19 mouse cellular contexts compared by ENCODE assay signal in the genomic region with DNA sequence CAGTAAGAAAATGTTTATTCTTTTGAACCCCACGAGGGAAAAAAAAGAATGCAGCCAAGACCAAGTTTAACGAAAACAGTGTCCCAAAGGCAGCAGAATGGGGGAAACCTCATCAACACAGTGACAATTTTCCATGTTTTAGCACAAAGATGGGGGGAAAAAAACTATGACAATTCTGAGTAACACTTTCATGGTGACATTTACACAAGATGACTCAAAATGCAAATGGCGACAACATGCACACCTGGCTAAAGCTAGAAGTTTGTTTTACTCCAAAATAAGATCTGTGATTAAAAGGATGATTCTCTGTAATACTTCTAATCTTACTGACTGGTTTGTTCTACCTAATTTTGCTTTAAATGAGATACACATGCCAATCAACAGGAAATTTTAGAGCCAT.
"Had no signal": no experiment of that assay in that cellular context is flagged by ENCODE, and none has a peak within 500 bp of the region (broad histone marks: within the 10 kb centered on the region; RNA-seq: fewer than 3 reads in every experiment).

No protein-coding gene starts in this region.

- H3K9ac ChIP-seq: lung, embryonic 15.5 days; midbrain, embryonic 12.5 days; neural tube, embryonic 13.5 days; neural tube, embryonic 15.5 days had no signal

- H3K27me3 ChIP-seq: lung, embryonic 15.5 days; midbrain, embryonic 12.5 days; neural tube, embryonic 13.5 days; neural tube, embryonic 15.5 days had no signal

- H3K9me3 ChIP-seq: lung, embryonic 15.5 days; megakaryocyte, embryonic 14.5 days; midbrain, embryonic 12.5 days; neural tube, embryonic 13.5 days; neural tube, embryonic 15.5 days had no signal

- H3K4me2 ChIP-seq: lung, embryonic 15.5 days; midbrain, embryonic 12.5 days; neural tube, embryonic 13.5 days; neural tube, embryonic 15.5 days had no signal

- H3K27ac ChIP-seq: lung, embryonic 15.5 days; macrophage; midbrain, embryonic 12.5 days; neural tube, embryonic 13.5 days; neural tube, embryonic 15.5 days had no signal

- ATAC-seq: lung, postnatal 0 days; midbrain, embryonic 16.5 days had no signal

- H3K4me1 ChIP-seq: midbrain, embryonic 12.5 days had no signal

- H3K4me3 ChIP-seq: lung, embryonic 15.5 days; megakaryocyte, embryonic 14.5 days; midbrain, embryonic 12.5 days; myocyte; neural tube, embryonic 13.5 days; neural tube, embryonic 15.5 days had no signal

- DNase-seq: lung, adult 2 months; midbrain, embryonic 14.5 days; retina, postnatal 1 day; right cerebral cortex, adult 18-20 months; right cerebral cortex, postnatal 25 days; right cerebral cortex, postnatal 4 days; spleen, adult 18-20 months; thymus, adult 18-20 months; thymus, postnatal 14 days; thymus, postnatal 36 days had no signal
